Mouse (Mus musculus): Measurements from ENCODE around the gene Ppp6r1. TPM values are rescaled to one million over a fixed set of nuclear protein-coding genes. Genes with fewer than 3 reads are reported as not detected.

Gene Ppp6r1
- 115 and 130 TPM in 2 replicates for polyA plus RNA-seq (2012; rRNA removed)

DNA sequence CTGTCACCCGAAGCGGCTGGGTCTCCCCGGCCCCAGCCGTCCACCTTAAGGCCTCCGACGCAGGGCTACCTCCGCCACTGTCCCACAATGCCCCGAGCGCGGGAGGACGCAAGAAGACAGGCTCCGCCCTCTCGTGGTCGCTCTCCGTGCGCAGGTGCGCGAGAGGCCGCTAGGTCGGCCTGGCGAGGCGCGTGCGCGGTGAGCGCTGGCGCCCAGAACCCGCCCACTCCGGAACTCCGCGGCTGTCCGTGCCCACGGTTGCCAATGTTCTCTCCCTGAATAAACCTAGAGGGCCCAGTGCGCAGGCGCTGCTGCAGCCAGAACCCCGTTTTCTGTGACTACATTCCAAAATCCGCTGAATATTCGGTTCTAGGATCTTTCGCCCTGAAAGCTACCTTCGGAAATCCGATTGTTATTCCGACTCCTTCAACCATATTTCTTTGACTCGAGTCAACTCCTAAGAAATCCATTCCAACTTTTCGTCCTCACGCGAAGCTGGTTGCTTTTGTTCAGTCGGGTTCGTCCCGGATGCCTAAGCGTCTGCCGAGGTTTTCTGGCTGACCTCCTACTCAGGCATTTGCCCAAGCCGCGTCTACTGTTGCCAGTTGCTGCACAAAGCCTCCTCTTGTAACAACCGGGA is at the start of gene Ppp6r1:
Gene Ppp6r1 (minus strand): TSS at position 108 of the 640 bp plus-strand sequence.
- peak; percentile 50 for TF ChIP-seq CTCF (IDR thresholded peaks at IDR 0.05; ENCODE audit: borderline replicate concordance, extremely low read depth, insufficient read depth, insufficient read length)
- TF ChIP-seq POLR2A (IDR thresholded peaks at IDR 0.05; ENCODE audit: borderline replicate concordance, extremely low read depth, insufficient read depth, insufficient read length, poor library complexity, severe bottlenecking): peak; percentile 80
- DNase-seq (ENCODE audit: low read depth): peak; percentile 99

DNA sequence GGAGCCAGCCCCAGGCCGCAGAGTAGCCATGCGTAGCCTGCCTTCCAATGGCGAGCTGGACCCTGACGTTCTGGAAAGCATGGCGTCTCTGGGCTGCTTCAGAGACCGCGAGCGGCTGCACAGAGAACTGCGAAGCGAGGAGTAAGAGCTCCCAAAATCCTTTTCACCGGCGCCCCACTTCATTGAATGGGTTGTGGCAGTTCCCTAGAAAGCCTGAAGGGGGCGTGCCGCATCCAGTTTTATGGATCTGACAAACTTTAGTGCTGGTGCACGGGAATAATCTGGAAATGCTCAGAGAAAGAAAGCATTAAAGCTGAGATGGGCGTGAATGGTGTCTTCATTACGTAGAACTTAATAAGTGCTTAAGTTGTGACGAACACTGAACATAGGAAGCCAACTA is 46.3 kb upstream of the Ppp6r1 start:
- peak; percentile 22 for DNase-seq (ENCODE audit: low read depth)
- TF ChIP-seq POLR2A (IDR thresholded peaks at IDR 0.05; ENCODE audit: borderline replicate concordance, extremely low read depth, insufficient read depth, insufficient read length, poor library complexity, severe bottlenecking) (no peak), CTCF (IDR thresholded peaks at IDR 0.05; ENCODE audit: borderline replicate concordance, extremely low read depth, insufficient read depth, insufficient read length) (peak; percentile 65; the same call in 1 of the 2 replicates)

DNA sequence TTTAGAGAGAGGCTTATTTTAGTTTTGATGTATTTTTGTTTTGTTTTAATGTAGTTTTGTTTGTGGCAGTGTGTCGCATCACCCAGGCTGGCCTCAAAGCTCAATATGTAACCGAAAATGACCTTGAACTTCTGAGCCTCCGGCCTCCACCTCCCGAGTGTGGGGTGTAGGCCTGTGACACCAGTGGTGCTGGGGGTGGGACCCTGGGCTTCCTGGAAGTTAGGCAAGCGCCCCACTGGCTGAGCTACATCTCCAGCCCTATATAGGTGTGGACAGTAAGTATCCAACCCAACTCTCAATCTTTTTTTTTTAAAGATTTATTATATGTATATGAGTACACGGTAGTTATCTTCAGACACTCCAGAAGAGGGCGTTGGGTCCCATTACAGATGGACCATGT is 44.4 kb upstream of the Ppp6r1 start:
- DNase-seq (ENCODE audit: low read depth): no peak
- TF ChIP-seq CTCF (IDR thresholded peaks at IDR 0.05; ENCODE audit: borderline replicate concordance, extremely low read depth, insufficient read depth, insufficient read length) (no peak), POLR2A (IDR thresholded peaks at IDR 0.05; ENCODE audit: borderline replicate concordance, extremely low read depth, insufficient read depth, insufficient read length, poor library complexity, severe bottlenecking) (no peak)

DNA sequence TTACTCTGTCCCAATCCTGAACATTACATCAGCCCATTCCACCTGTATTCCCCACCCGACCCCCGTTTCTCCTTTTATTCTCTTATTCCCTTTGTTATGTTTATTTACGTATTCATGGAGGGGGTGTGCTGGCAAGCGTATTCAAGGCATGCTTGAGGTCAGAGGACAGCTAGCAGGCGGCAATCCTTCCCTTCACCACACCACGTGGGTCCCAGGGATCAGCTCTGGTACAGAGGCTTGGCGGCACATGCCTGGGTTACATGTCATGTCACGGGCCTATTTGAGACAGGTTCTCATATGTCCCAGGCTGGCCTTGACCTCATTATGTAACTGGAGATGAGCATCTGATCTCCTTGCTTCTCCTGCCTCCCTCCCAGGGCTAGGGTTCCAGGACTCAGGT is 43.5 kb upstream of the Ppp6r1 start:
- no peak for DNase-seq (ENCODE audit: low read depth)
- TF ChIP-seq CTCF (IDR thresholded peaks at IDR 0.05; ENCODE audit: borderline replicate concordance, extremely low read depth, insufficient read depth, insufficient read length) (no peak), POLR2A (IDR thresholded peaks at IDR 0.05; ENCODE audit: borderline replicate concordance, extremely low read depth, insufficient read depth, insufficient read length, poor library complexity, severe bottlenecking) (no peak)

DNA sequence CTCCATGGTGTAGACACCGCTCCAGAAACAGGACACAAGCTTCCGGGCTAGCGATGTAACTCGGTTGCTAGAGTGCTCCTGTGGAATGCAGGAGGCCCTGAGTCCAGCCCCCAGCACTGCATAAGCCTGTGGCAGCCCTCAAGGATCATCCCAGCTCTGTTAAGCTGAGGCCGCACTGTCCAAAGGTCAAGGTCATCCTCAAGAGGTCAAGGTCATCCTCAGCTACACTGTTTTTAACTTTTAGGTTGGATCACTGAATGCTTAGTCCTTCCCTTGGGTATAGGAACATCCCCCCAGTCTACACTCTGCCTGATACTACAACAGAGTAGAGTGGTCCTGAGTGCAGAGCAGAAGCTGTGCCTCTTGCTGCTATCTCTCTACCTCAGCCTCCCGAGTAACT is 34.2 kb upstream of the Ppp6r1 start:
- no peak for DNase-seq (ENCODE audit: low read depth)
- TF ChIP-seq POLR2A (IDR thresholded peaks at IDR 0.05; ENCODE audit: borderline replicate concordance, extremely low read depth, insufficient read depth, insufficient read length, poor library complexity, severe bottlenecking) (no peak), CTCF (IDR thresholded peaks at IDR 0.05; ENCODE audit: borderline replicate concordance, extremely low read depth, insufficient read depth, insufficient read length) (no peak)

DNA sequence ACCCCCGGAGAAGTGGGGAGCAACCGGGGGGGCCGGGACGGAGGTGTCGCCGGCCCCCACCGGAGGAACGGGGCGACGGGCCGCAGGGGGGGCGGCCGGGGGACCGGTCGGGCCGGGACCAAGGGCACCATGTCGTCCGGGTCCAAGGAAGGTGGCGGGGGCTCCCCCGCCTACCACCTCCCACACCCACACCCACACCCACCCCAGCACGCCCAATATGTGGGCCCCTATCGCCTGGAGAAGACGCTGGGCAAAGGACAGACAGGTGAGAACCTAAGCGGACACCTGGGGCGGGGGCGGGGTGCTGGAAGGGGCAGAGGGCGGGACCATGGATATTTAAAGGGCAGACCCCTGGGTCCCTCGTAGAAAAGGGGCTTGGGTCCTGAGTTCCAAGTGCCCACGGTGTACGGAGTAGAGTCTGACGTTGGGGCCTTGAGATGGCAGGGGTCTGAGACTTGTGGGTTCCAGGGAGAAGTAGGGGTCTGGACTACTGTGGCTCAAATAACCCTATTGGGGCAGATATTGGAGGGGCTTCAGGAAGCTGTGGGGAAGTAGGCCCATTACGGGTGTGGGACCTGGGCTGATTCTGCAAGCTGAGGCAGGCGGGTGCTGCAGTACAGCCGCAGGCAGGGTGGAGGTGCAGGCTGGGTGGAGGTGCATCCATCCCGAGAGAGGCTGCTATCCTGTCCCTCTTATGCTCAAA is 32.3 kb upstream of the Ppp6r1 start:
- TF ChIP-seq POLR2A (IDR thresholded peaks at IDR 0.05; ENCODE audit: borderline replicate concordance, extremely low read depth, insufficient read depth, insufficient read length, poor library complexity, severe bottlenecking) (no peak), CTCF (IDR thresholded peaks at IDR 0.05; ENCODE audit: borderline replicate concordance, extremely low read depth, insufficient read depth, insufficient read length) (no peak)
- peak; percentile 47 for DNase-seq (ENCODE audit: low read depth)

DNA sequence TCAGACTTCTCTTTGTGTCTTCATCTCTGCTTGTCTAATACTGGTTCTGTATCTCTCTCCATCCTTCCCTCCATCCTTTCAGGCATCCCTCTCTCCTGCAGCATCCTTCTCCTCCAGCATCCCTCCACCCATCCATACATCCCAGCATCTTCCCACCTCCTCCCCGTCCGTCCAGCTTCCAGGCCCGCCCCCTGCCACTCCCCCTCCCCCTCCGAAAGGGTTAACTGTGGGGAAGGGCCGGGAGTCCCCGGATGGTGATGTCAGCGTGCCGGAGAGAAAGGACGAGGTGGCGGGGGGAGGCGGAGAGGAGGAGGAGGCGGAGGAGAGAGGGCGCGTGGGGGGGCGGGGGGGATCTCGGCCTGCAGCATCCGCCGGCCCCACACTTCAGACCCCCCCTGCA is 31.6 kb upstream of the Ppp6r1 start, which contains the start of gene Brsk1:
Gene Brsk1 (plus strand): TSS at position 218 of the 400 bp plus-strand sequence.
- DNase-seq (ENCODE audit: low read depth): peak; percentile 97
- TF ChIP-seq POLR2A (IDR thresholded peaks at IDR 0.05; ENCODE audit: borderline replicate concordance, extremely low read depth, insufficient read depth, insufficient read length, poor library complexity, severe bottlenecking) (0 out of 2 replicates have a peak, but pooled peaks have one; percentile 28), CTCF (IDR thresholded peaks at IDR 0.05; ENCODE audit: borderline replicate concordance, extremely low read depth, insufficient read depth, insufficient read length) (no peak)

DNA sequence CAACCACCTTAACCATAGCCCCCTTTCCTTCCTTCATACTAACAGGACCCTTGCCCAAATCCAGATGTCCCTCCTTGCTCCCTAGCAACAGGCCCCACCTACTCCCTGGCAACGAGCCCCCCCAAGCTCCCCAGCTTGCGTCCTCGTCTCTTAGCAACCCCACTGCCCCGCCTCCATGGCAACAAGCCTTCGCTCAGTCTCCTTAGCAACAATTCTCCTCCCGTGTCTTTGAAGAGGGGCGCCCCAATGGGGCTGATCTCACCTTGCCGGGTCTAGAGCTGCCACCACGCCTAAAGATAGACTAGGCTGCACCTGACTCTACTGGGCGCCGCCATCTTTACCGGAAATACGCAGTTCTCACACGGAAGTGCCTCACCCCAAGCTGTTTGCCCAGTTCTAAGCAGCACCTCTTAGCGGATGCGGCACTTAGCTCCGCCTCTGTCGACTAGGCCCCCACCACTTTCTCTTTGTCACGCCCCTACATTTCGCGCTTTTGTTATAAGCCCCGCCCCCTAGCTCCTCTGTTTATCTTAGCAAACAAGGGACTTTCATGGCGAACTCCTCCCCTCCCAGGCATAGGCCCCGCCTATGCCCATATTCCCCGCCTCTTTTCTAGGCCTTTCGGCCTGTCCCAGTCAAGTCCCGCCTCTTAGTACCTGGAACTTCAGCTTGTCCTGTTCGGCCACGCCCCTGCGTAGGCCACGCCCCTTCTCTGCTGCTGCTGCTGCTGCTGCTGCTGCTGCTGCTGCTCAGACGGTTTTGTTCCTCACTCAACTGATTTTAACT is 26.0 kb upstream of the Ppp6r1 start, which contains the start of gene Hspbp1:
Gene Hspbp1 (minus strand): TSS at position 437 of the 786 bp plus-strand sequence.
- TF ChIP-seq POLR2A (IDR thresholded peaks at IDR 0.05; ENCODE audit: borderline replicate concordance, extremely low read depth, insufficient read depth, insufficient read length, poor library complexity, severe bottlenecking): peak; percentile 5; the same call in 1 of the 2 replicates
- no peak for TF ChIP-seq CTCF (IDR thresholded peaks at IDR 0.05; ENCODE audit: borderline replicate concordance, extremely low read depth, insufficient read depth, insufficient read length)
- DNase-seq (ENCODE audit: low read depth): peak; percentile 98

DNA sequence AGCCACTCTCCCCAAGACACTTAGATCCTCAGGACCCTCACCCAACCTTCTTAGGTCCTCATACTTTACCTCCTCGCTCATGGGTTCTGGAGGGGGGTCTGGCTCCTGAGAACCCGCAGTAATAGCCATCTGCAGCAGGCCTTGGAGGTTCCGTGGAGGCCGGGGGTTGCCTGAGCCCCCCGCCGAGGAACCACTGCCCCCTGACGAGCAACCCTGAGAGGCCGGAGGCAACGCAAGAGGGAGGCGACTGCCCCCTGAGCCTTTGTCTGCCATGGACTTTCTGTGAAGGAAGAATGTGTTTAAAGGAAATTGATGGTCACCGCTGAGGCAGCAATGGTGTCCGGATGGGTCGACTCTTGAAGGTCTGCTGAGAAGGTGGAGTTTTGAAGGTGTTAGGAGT is 25.4 kb upstream of the Ppp6r1 start:
- TF ChIP-seq POLR2A (IDR thresholded peaks at IDR 0.05; ENCODE audit: borderline replicate concordance, extremely low read depth, insufficient read depth, insufficient read length, poor library complexity, severe bottlenecking): no peak
- no peak for TF ChIP-seq CTCF (IDR thresholded peaks at IDR 0.05; ENCODE audit: borderline replicate concordance, extremely low read depth, insufficient read depth, insufficient read length)
- DNase-seq (ENCODE audit: low read depth): no peak

DNA sequence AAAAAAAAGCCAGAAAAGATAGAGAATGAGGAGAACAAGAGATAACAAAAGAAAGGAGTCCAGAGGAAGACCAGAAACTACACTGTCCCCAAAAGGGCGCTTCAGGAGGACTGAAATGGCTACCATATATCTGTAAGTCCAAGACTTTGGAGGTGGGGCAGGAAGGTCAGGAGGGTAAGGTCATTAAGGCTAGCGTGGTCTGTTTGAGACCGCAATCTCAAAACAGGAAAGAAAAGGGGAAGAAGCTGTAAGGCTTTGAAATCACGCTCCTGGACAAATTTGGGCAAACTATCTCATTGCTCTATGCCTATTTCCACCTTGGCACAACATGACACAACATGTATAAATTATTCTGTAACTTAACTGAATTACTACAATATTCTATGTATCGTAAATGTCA is 24.5 kb upstream of the Ppp6r1 start:
- no peak for TF ChIP-seq POLR2A (IDR thresholded peaks at IDR 0.05; ENCODE audit: borderline replicate concordance, extremely low read depth, insufficient read depth, insufficient read length, poor library complexity, severe bottlenecking)
- TF ChIP-seq CTCF (IDR thresholded peaks at IDR 0.05; ENCODE audit: borderline replicate concordance, extremely low read depth, insufficient read depth, insufficient read length): no peak
- DNase-seq (ENCODE audit: low read depth): no peak

DNA sequence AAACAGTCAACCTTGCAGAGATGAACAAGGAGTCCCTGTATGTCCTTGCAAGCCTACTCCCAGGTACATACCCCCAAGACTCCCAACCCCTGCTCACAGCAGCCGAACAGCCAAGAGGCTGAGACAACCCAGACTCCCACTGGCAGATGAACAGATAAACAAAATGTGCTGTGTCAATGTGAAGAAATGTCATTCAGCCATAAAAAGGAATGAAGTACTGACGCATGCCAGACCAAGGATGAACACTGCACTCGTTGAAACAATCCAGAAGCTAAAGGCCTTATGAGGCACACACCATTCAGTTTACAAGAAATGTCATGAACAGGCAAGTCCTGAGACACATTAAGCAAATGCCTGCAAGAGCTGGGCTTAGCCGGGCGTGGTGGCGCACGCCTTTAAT is 16.4 kb upstream of the Ppp6r1 start:
- no peak for DNase-seq (ENCODE audit: low read depth)
- TF ChIP-seq POLR2A (IDR thresholded peaks at IDR 0.05; ENCODE audit: borderline replicate concordance, extremely low read depth, insufficient read depth, insufficient read length, poor library complexity, severe bottlenecking): no peak
- no peak for TF ChIP-seq CTCF (IDR thresholded peaks at IDR 0.05; ENCODE audit: borderline replicate concordance, extremely low read depth, insufficient read depth, insufficient read length)

All from brain, embryonic 14.5 days (tissue).